Mouse (Mus musculus) cerebellum, postnatal 25 days (tissue): ENCODE results near the gene Atpaf1.

ENCODE experiments used
- DNase-seq, 2 experiments: peaks; one replicate each; pipeline ENCODE4 v3.0.0; 2021; ENCODE audit warnings: mixed read lengths in 2 of 2

The Atpaf1 gene

GRCm38 (mm10) chr4:115850111-115850510, 65.5 kb downstream of the Atpaf1 start:
- DNase-seq: no peak

- no peak for DNase-seq
Measured at GRCm38 (mm10) chr4:115850631-115851030, 66.0 kb downstream of the Atpaf1 start.

DNA sequence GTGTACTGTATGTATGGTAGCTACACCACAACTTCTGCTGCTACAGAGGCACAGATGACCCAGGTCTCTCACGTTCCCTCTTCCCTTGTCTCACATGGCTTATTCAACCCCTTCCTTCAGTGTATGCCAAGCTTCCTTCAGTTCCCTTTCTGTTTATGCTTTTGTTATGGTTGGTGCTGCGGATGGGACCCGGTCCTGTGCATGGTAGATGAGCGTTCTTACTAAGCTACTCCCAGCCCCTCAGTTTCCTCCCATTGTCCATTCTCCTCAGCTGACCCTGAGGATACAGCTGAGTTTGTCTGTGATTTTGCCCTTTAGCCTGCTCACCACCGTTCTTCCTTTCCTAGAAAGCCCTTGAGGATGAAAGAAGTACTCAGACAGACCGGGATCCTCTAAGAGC, 67.0 kb downstream of the Atpaf1 start:
- DNase-seq: no peak

DNA sequence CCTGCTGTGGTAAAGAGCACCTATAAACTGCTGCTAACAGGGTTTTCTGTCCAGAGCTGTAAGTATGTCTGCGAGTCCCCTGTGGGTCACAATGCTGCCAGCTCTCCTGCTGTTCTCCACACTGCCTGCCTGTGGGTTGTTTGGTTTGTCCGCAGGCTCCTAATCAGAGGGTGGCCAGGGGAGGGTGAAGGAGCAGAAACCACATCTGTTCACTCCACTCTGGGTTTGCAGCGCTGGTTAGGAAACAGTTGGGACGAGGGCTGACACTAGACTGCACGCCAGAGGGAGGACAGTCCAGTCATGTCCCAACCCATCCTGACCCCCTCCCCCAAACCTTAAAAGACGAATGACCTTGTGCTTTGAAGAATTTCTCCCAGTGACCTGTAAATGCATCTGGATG, 70.5 kb downstream of the Atpaf1 start:
- no peak for DNase-seq

- no peak for DNase-seq
Measured at GRCm38 (mm10) chr4:115855609-115856008, 71.0 kb downstream of the Atpaf1 start.

DNA sequence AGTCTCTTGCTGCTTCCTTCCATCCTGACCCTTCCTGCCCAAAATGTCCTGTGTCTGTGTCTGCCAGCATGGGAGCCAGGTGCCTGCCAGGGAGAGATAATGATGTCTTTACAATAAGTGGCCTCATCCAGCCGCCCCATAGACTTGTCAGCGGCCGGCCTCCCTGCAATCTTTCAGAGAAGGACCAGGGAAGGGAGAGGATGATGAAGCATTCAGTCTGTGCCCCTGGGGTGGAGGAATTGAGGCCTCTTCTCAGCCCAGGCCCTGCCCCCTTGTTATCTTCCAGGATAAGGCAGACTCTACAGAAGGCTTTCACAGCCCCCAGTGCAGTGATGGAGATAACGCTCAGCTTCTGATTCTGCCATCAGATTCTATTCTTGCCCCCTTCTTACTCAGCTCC, 71.7 kb downstream of the Atpaf1 start:
- no peak for DNase-seq

GRCm38 (mm10) chr4:115857293-115857883, 72.8 kb downstream of the Atpaf1 start:
- no peak for DNase-seq

DNA sequence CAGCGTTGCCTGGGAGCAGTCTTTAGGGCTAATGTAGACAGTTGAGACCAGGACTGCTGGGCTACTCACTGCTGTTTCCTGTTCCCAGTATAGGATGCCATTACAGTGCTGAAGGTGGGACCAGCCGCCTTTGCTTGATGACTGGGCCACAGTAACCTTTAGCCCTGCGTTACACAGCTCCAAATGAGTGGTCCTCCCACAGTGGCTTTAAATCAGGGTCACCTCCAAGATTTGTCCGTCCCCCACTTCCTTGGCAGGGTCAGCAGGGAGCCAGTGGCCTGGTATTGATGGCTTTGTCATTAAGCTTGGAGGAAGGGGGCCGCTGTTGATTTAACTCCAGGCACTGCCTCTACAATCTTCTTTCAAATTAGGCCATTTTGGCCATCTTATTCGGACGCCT, 78.7 kb downstream of the Atpaf1 start:
- DNase-seq: no peak

DNA sequence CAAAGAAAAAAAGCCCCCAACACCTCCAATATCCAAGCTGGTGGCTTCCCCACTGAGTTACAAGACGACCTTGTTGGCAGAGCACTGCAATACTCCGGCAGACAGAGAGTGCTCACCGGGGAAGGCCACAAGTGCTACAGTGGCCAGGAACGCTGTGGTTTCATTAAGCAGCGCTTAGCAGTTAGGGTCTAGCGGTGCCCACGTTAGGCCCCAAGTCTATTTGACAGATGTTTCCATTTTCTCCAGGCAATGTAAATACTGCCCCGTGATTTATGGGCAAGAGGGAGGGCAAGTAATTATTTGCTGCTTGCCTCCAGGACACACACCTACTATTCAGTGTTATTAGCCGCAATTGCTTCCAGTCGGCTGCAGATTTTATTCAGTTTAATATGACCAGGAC, 79.3 kb downstream of the Atpaf1 start:
- DNase-seq: no peak
